Mouse (Mus musculus): ENCODE data around the gene Ttc12. TPM values are rescaled to one million over a fixed set of nuclear protein-coding genes. Genes with fewer than 3 reads are reported as not detected.
A peak's percentile ranks its signal among the peaks of the same experiment; 100 is the strongest.

Ttc12 gene
- polyA plus RNA-seq (2015; fragmentation: Nextera tagmentation; extraction: Ambion mirVana) = 0.16 and 0.19 TPM in 2 replicates

DNA sequence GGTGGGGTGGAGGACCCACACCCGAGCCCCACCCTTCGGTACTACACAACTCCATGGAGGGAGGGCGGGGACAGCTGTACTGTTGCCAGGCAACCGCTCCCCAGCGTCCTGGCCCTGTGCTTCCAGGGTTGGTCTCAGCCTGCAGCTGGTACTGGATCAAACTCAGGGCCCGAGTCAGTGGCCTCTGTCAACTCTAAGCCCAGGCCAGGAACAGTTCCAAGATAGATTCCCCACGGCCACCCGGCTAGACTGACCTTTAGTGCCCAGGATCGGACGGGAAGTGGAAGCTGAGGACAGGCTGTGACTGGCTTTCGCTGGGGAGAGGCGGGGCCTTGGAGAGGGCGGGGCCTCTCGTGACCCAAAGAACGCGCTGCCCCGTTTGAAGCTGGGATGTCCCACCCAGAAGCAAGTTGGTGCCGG, at the start of gene Ttc12:
Gene Ttc12 (minus strand): TSS at position 334 of the 420 bp plus-strand sequence.
- peak; percentile 82 for ATAC-seq (ENCODE audit: low read depth)
- Histone ChIP-seq H3K27me3 (0 out of 2 replicates have a peak, but pooled peaks cover 3% of the 10 kb centered on the region), H3K9ac (no peak within 1 kb of the TSS), H3K4me2 (peak within 1 kb of the TSS; percentile 64), H3K36me3 (no peaks in the 10 kb centered on the region), H3K27ac (no peak within 1 kb of the TSS), H3K4me1 (replicated peaks) (peaks cover 14% of the 10 kb centered on the region), H3K9me3 (replicated peaks) (no peaks in the 10 kb centered on the region), H3K4me3 (replicated peaks) (peak within 1 kb of the TSS; percentile 53)
- peak; percentile 65 for DNase-seq
- WGBS (ENCODE audit: insufficient replicate concordance) = under 1% methylated on average over 18 of the region's 18 CpGs

DNA sequence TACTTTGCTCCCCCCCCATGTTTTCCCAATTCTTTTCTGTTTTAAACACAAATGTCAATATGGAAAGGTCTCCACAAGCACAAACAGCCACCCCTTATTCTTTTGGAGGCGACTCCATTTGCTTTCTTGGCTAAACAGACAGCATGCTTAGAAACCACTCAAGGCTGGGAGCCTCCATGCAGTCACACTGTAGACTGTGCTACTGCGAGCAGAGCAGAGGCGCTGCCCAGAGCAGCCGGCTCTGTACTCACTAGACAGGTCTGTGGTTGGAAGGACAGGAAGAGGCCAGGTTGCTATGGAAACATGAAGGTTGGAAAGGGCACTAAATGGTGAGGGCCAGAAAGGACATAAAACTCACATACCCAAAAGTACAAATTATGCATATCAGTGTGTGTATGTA, 48.9 kb upstream of the Ttc12 start:
- 23% methylated on average over 4 of the region's 4 CpGs for WGBS (ENCODE audit: insufficient replicate concordance)
- Histone ChIP-seq H3K36me3 (no peaks in the 10 kb centered on the region), H3K27ac (no peak overlapping the region), H3K27me3 (no peaks in the 10 kb centered on the region), H3K9me3 (replicated peaks) (no peaks in the 10 kb centered on the region), H3K4me1 (replicated peaks) (no peaks in the 10 kb centered on the region; the same call in 1 of the 2 replicates), H3K9ac (no peak overlapping the region), H3K4me3 (replicated peaks) (no peak overlapping the region), H3K4me2 (no peak overlapping the region)
- ATAC-seq (ENCODE audit: low read depth) = no peak
- DNase-seq = no peak

- no peaks in the 10 kb centered on the region for H3K9me3 ChIP-seq (replicated peaks)
- H3K27me3 ChIP-seq = no peaks in the 10 kb centered on the region
- H3K4me2 ChIP-seq = no peak overlapping the region
- no peaks in the 10 kb centered on the region for H3K36me3 ChIP-seq
- DNase-seq (no peak), ATAC-seq (ENCODE audit: low read depth) (no peak)
- H3K4me3 ChIP-seq (replicated peaks) = no peak overlapping the region
- no peak overlapping the region for H3K27ac ChIP-seq
- no peak overlapping the region for H3K9ac ChIP-seq
- no peaks in the 10 kb centered on the region; the same call in 1 of the 2 replicates for H3K4me1 ChIP-seq (replicated peaks)
- WGBS (ENCODE audit: insufficient replicate concordance) = 22% methylated on average over 8 of the region's 8 CpGs
Measured at GRCm38 (mm10) chr9:49533912-49534491, 48.0 kb upstream of the Ttc12 start.

DNA sequence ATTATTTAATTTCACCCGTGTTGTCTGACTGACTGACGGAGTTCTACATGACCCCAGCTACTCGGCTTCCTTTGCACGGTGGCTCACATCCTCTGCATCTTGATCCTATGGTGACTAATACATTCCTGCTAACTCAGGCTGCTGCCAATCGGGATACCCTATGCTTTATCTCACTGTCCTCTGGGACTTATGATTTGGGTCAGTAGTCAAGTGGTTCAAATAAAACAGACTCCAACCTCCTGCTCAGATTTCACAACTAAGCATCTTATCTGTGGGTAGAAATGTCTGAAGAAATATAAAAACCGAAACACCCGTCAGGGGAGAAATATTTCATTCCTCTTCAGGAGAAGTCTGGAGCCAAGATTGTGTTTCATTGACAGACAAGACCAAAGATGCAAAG, 47.4 kb upstream of the Ttc12 start:
- DNase-seq (no peak), ATAC-seq (ENCODE audit: low read depth) (no peak)
- no peaks in the 10 kb centered on the region for H3K36me3 ChIP-seq
- H3K27me3 ChIP-seq = no peaks in the 10 kb centered on the region
- no peaks in the 10 kb centered on the region; the same call in 1 of the 2 replicates for H3K4me1 ChIP-seq (replicated peaks)
- no peak overlapping the region for H3K4me3 ChIP-seq (replicated peaks)
- no peak overlapping the region for H3K4me2 ChIP-seq
- no peaks in the 10 kb centered on the region for H3K9me3 ChIP-seq (replicated peaks)
- 49% methylated on average over 7 of the region's 7 CpGs for WGBS (ENCODE audit: insufficient replicate concordance)
- H3K27ac ChIP-seq = no peak overlapping the region
- H3K9ac ChIP-seq = no peak overlapping the region

- Histone ChIP-seq H3K27ac (no peak overlapping the region), H3K9me3 (replicated peaks) (no peaks in the 10 kb centered on the region), H3K36me3 (no peaks in the 10 kb centered on the region), H3K27me3 (no peaks in the 10 kb centered on the region), H3K4me1 (replicated peaks) (no peaks in the 10 kb centered on the region; the same call in 1 of the 2 replicates), H3K4me3 (replicated peaks) (no peak overlapping the region), H3K4me2 (no peak overlapping the region), H3K9ac (no peak overlapping the region)
- ATAC-seq (ENCODE audit: low read depth) = no peak
- WGBS (ENCODE audit: insufficient replicate concordance) = 69% methylated on average over 6 of the region's 6 CpGs
- DNase-seq = no peak
Measured at GRCm38 (mm10) chr9:49531833-49532232, 45.8 kb upstream of the Ttc12 start.

GRCm38 (mm10) chr9:49531257-49531656, 45.2 kb upstream of the Ttc12 start:
- Histone ChIP-seq H3K4me1 (replicated peaks) (no peaks in the 10 kb centered on the region; the same call in 1 of the 2 replicates), H3K27ac (no peak overlapping the region), H3K4me2 (no peak overlapping the region), H3K4me3 (replicated peaks) (no peak overlapping the region), H3K27me3 (no peaks in the 10 kb centered on the region), H3K9me3 (replicated peaks) (no peaks in the 10 kb centered on the region), H3K9ac (no peak overlapping the region), H3K36me3 (no peaks in the 10 kb centered on the region)
- no peak for DNase-seq
- WGBS (ENCODE audit: insufficient replicate concordance) = 42% methylated on average over 7 of the region's 7 CpGs
- no peak for ATAC-seq (ENCODE audit: low read depth)

DNA sequence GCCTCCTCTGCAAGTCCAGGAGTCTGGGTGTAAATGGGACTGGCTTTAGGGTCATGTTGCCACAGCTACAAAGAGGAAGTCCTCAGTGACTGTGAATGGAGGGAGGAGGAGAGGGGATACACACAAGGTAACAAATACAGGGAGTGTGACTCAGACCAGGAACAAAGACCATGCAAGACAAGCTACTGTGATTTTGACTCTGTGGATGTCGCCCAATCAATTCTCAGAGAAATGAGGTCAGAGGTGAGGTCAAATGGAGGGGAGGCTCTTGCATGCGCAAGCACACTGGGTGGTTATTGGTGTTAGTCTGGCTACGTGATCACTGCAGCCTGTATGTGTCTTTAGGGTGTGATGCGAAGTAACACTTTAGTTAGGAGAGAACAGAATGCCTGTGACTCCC, 44.7 kb upstream of the Ttc12 start:
- WGBS (ENCODE audit: insufficient replicate concordance) = 48% methylated on average over 4 of the region's 4 CpGs
- no peak overlapping the region for H3K4me2 ChIP-seq

DNA sequence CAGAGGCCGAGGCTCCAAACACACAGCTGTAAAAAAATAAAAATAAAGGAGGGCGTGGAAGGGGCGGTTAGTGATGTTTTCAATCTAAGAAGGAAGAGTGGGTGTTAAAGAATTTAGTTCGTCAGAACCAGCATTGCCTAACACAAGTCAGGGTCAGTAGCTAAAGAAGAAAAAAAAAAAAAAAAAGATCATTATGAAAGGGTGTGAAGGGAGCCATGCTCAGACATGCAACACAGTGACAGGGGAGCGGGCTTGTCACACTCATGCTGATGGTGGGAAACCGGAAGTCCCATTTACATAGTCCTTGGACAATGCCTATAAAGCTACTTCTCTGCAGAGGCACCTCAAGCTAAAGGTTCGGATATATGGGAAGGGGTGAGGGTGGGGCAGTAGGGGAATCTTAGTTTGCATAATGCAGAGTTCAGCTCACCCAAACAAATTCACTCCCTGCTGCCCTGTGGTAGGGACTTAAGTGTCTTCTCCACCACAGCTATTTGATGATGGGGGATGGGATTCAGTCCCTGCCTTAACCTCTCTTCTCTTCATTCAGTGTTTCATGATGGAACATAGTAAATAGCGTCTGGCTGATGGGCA, 43.4 kb upstream of the Ttc12 start:
- no peak for DNase-seq
- no peaks in the 10 kb centered on the region for H3K9me3 ChIP-seq (replicated peaks)
- H3K4me2 ChIP-seq = no peak overlapping the region
- no peaks in the 10 kb centered on the region; the same call in 1 of the 2 replicates for H3K4me1 ChIP-seq (replicated peaks)
- ATAC-seq (ENCODE audit: low read depth) = no peak
- no peak overlapping the region for H3K4me3 ChIP-seq (replicated peaks)
- H3K36me3 ChIP-seq = no peaks in the 10 kb centered on the region
- H3K9ac ChIP-seq = no peak overlapping the region
- no peaks in the 10 kb centered on the region for H3K27me3 ChIP-seq
- H3K27ac ChIP-seq = no peak overlapping the region
- WGBS (ENCODE audit: insufficient replicate concordance) = 55% methylated on average over 8 of the region's 8 CpGs

More for the DNA sequence above, 44.7 kb upstream of the Ttc12 start:
- H3K27me3 ChIP-seq = no peaks in the 10 kb centered on the region
- ATAC-seq (ENCODE audit: low read depth) (no peak), DNase-seq (no peak)
- H3K27ac ChIP-seq = no peak overlapping the region
- no peaks in the 10 kb centered on the region; the same call in 1 of the 2 replicates for H3K4me1 ChIP-seq (replicated peaks)
- H3K4me3 ChIP-seq (replicated peaks) = no peak overlapping the region
- H3K9ac ChIP-seq = no peak overlapping the region
- H3K9me3 ChIP-seq (replicated peaks) = no peaks in the 10 kb centered on the region
- H3K36me3 ChIP-seq = no peaks in the 10 kb centered on the region

DNA sequence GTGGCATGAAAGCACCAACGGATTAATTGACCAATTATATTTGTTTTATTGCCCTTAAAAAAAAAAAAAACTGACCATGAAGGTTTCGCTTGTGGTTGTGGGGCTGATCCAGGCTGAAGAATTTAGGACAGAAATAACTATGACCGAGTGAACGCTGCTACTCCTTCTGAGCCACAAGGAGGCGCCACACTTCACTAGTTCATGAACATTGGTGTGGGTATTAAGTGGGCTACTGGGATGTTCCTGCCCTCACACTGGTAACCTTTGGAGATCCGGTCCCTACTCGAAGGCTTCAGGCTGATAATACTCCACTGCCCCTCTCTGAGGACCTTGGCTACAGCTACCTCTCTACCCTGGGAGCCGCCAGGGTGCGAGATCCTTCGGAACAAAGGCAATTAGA, 42.9 kb upstream of the Ttc12 start:
- H3K27ac ChIP-seq = no peak overlapping the region
- ATAC-seq (ENCODE audit: low read depth) = no peak
- no peaks in the 10 kb centered on the region for H3K36me3 ChIP-seq
- no peaks in the 10 kb centered on the region for H3K27me3 ChIP-seq
- no peak overlapping the region for H3K9ac ChIP-seq
- H3K9me3 ChIP-seq (replicated peaks) = no peaks in the 10 kb centered on the region
- DNase-seq = no peak
- no peak overlapping the region for H3K4me2 ChIP-seq
- H3K4me1 ChIP-seq (replicated peaks) = no peaks in the 10 kb centered on the region
- 43% methylated on average over 10 of the region's 10 CpGs for WGBS (ENCODE audit: insufficient replicate concordance)
- H3K4me3 ChIP-seq (replicated peaks) = no peak overlapping the region

DNA sequence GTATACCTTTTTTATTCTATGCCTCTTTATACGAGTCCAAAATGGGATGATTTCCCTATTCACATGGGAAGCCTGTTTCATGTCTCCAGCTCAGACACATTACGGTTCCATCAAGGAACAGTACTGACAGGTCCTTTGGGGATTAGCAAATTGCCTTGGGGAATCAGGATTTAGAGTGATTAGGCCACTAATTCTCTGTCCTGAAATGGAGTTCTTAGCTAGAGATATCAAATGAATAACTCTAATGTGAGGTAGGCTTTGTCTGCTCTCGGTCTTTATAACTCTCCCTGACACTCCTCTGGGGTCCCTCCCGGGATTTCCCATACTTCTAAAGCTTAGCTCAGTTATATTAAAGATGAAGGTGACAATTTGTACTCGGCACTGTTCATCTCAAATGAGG, 42.0 kb upstream of the Ttc12 start:
- H3K4me2 ChIP-seq = no peak overlapping the region
- ATAC-seq (ENCODE audit: low read depth) (no peak), DNase-seq (no peak)
- no peak overlapping the region for H3K4me3 ChIP-seq (replicated peaks)
- H3K4me1 ChIP-seq (replicated peaks) = no peaks in the 10 kb centered on the region
- no peaks in the 10 kb centered on the region for H3K27me3 ChIP-seq
- no peaks in the 10 kb centered on the region for H3K9me3 ChIP-seq (replicated peaks)
- no peaks in the 10 kb centered on the region for H3K36me3 ChIP-seq
- no peak overlapping the region for H3K27ac ChIP-seq
- H3K9ac ChIP-seq = no peak overlapping the region
- 62% methylated on average over 5 of the region's 5 CpGs for WGBS (ENCODE audit: insufficient replicate concordance)

DNA sequence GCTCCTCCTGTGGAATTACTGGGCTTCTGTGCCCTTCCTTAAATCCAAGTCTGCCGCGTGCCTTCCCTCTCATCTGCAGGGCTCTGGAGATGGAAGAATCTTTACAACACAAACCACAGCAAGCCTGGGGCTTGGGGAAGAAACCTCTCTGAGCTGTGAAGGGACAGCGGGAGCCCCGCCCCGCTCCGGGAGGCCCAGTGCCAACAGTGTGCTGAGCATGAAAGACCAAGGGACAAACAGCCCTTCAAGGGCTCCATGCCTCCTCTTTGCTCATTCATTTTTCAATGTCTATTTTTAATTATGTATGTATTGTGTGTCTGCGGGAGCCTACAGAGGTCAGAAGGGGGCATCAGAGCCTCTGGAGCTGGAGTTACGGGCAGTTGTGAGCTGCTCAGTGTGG, 41.3 kb upstream of the Ttc12 start:
- WGBS (ENCODE audit: insufficient replicate concordance) = 68% methylated on average over 8 of the region's 8 CpGs
- no peak overlapping the region for H3K9ac ChIP-seq
- H3K4me3 ChIP-seq (replicated peaks) = no peak overlapping the region
- no peak for DNase-seq
- no peaks in the 10 kb centered on the region for H3K4me1 ChIP-seq (replicated peaks)
- H3K9me3 ChIP-seq (replicated peaks) = no peaks in the 10 kb centered on the region
- no peaks in the 10 kb centered on the region for H3K36me3 ChIP-seq
- H3K27me3 ChIP-seq = no peaks in the 10 kb centered on the region
- H3K27ac ChIP-seq = no peak overlapping the region
- no peak for ATAC-seq (ENCODE audit: low read depth)
- H3K4me2 ChIP-seq = no peak overlapping the region

DNA sequence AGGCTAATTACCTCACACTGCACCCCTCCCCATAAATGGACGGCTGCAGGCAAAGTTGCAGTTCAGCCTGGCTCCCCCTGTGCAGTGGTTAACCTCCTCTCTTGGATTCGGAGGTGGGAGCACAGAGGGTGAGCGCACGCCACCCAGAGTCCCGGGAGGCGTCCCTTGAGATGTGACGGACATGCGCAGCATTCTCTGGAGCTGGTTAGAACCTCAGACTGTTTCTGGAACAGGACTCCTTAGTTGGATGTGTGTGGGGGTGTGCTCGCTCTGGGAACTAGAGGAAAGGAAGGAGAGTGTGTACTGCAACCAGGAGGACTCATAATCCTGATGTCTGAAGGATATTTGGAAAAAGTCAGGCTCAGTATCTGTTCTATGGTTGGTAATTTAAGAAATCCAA, 38.7 kb upstream of the Ttc12 start:
- no peak overlapping the region for H3K27ac ChIP-seq
- ATAC-seq (ENCODE audit: low read depth) = no peak
- DNase-seq = no peak
- no peaks in the 10 kb centered on the region for H3K27me3 ChIP-seq
- no peak overlapping the region for H3K9ac ChIP-seq
- H3K9me3 ChIP-seq (replicated peaks) = no peaks in the 10 kb centered on the region
- no peak overlapping the region for H3K4me3 ChIP-seq (replicated peaks)
- no peaks in the 10 kb centered on the region for H3K4me1 ChIP-seq (replicated peaks)
- no peak overlapping the region for H3K4me2 ChIP-seq
- no peaks in the 10 kb centered on the region for H3K36me3 ChIP-seq
- 65% methylated on average over 9 of the region's 9 CpGs for WGBS (ENCODE audit: insufficient replicate concordance)
